Mouse (Mus musculus) embryonic facial prominence, embryonic 12.5 days (tissue): ENCODE results near the gene Tmprss13. TPM values are rescaled to one million over a fixed set of nuclear protein-coding genes. Genes with fewer than 3 reads are reported as not detected.

Experiments
- ATAC-seq: fragments of 200-750 bp; cut with Nextera tagmentation; 2 replicates; pipeline ENCODE4 v1.8.0; 2017; ENCODE audit not compliant: insufficient number of reproducible peaks, insufficient read depth, low FRiP score, low TSS enrichment
- H3K27ac ChIP-seq: fragments of 300-500 bp; sonication (generic); 2 replicates; pipeline ENCODE4 v1.5.1; 2016; ENCODE audit warnings: mild to moderate bottlenecking
- H3K27me3 ChIP-seq: fragments of 300-500 bp; sonication (generic); 2 replicates; pipeline ENCODE4 v1.6.1; 2016; ENCODE audit warnings: mild to moderate bottlenecking, moderate library complexity
- H3K36me3 ChIP-seq: fragments of 300-500 bp; sonication (generic); 2 replicates; pipeline ENCODE4 v1.6.1; 2016; ENCODE audit warnings: mild to moderate bottlenecking
- H3K4me1 ChIP-seq: fragments of 300-500 bp; sonication (generic); 2 replicates; pipeline ENCODE4 v1.6.1; 2016
- H3K4me2 ChIP-seq: fragments of 300-500 bp; sonication (generic); replicated peaks from 2 replicates; pipeline ENCODE4 v1.6.1; 2016; ENCODE audit warnings: mild to moderate bottlenecking, moderate library complexity
- H3K4me3 ChIP-seq: fragments of 300-500 bp; sonication (generic); 2 replicates; pipeline ENCODE4 v1.5.1; 2016; ENCODE audit warnings: mild to moderate bottlenecking
- H3K9ac ChIP-seq: fragments of 300-500 bp; sonication (generic); 2 replicates; pipeline ENCODE4 v1.6.1; 2016; ENCODE audit warnings: mild to moderate bottlenecking, moderate library complexity
- H3K9me3 ChIP-seq: fragments of 300-500 bp; sonication (generic); 2 replicates; pipeline ENCODE4 v1.6.1; 2016; ENCODE audit warnings: mild to moderate bottlenecking, moderate library complexity
- WGBS: fragments of 180-500 bp; shearing (Covaris S2); methylation state at CpG from one replicate; pipeline ENCODE4 v1.1.7; 2016; 5-methylcytosine and 5-hydroxymethylcytosine counted together
- polyA plus RNA-seq: library from polyadenylated mRNA; unstranded; fragments of >200 nt; fragmentation: Nextera tagmentation; extraction: Ambion mirVana; gene quantifications from 2 replicates; pipeline ENCODE4 v1.2.1, GENCODE M21; 2016

Gene Tmprss13
- polyA plus RNA-seq, 1 experiment from 2014 or later = 0.81 TPM

GRCm38 (mm10) chr9:45370117-45370561 lies 51.2 kb downstream of the Tmprss13 start, which contains the start of gene Fxyd6:
Fxyd6 (plus strand) TSS chr9:45370185.
- ATAC-seq = peak; percentile 61
- H3K4me3 ChIP-seq = peak within 1 kb of the TSS; percentile 66
- H3K9ac ChIP-seq = peak within 1 kb of the TSS; percentile 75
- 0% methylated on average over 28 of the region's 28 CpGs for WGBS
- no peaks in the 10 kb centered on the region for H3K27me3 ChIP-seq
- no peaks in the 10 kb centered on the region for H3K36me3 ChIP-seq
- H3K4me1 ChIP-seq = peaks cover 14% of the 10 kb centered on the region
- H3K9me3 ChIP-seq = no peaks in the 10 kb centered on the region
- peak within 1 kb of the TSS; percentile 48 for H3K27ac ChIP-seq
- peak within 1 kb of the TSS; percentile 76 for H3K4me2 ChIP-seq

- Histone ChIP-seq H3K9me3 (no peaks in the 10 kb centered on the region), H3K4me1 (peaks cover 14% of the 10 kb centered on the region), H3K27me3 (no peaks in the 10 kb centered on the region), H3K4me2 (peak overlapping the region; percentile 76), H3K27ac (peak overlapping the region; percentile 48), H3K9ac (peak overlapping the region; percentile 75), H3K36me3 (0 out of 2 replicates have a peak, but pooled peaks cover 1% of the 10 kb centered on the region), H3K4me3 (peak overlapping the region; percentile 66)
- ATAC-seq = no peak
- 2% methylated on average over 25 of the region's 25 CpGs for WGBS
These were observed 51.9 kb downstream of the Tmprss13 start for GRCm38 (mm10) chr9:45370616-45371336.

GRCm38 (mm10) chr9:45371337-45371707 lies 52.4 kb downstream of the Tmprss13 start:
- ATAC-seq = no peak
- Histone ChIP-seq H3K4me2 (peak overlapping the region; percentile 76), H3K4me1 (peaks cover 14% of the 10 kb centered on the region), H3K4me3 (peak overlapping the region; percentile 66), H3K9me3 (no peaks in the 10 kb centered on the region), H3K36me3 (0 out of 2 replicates have a peak, but pooled peaks cover 4% of the 10 kb centered on the region), H3K27me3 (no peaks in the 10 kb centered on the region), H3K27ac (no peak overlapping the region), H3K9ac (peak overlapping the region; percentile 75; the same call in 1 of the 2 replicates)
- WGBS = 23% methylated on average over 2 of the region's 2 CpGs

- Histone ChIP-seq H3K27ac (no peak overlapping the region), H3K4me2 (no peak overlapping the region), H3K4me3 (no peak overlapping the region), H3K36me3 (0 out of 2 replicates have a peak, but pooled peaks cover 4% of the 10 kb centered on the region), H3K4me1 (peaks cover 14% of the 10 kb centered on the region), H3K9me3 (no peaks in the 10 kb centered on the region), H3K9ac (no peak overlapping the region), H3K27me3 (no peaks in the 10 kb centered on the region)
- no peak for ATAC-seq
- WGBS = 65% methylated on average over 3 of the region's 3 CpGs
These were observed 55.0 kb downstream of the Tmprss13 start for GRCm38 (mm10) chr9:45373896-45374295.

- Histone ChIP-seq H3K4me3 (no peak overlapping the region), H3K36me3 (peaks cover 4% of the 10 kb centered on the region; the same call in 1 of the 2 replicates), H3K4me2 (no peak overlapping the region), H3K27ac (no peak overlapping the region), H3K9ac (no peak overlapping the region), H3K27me3 (no peaks in the 10 kb centered on the region), H3K4me1 (peaks cover 14% of the 10 kb centered on the region), H3K9me3 (no peaks in the 10 kb centered on the region)
- ATAC-seq = no peak
- WGBS = 82% methylated on average over 6 of the region's 6 CpGs
These were observed 56.1 kb downstream of the Tmprss13 start for GRCm38 (mm10) chr9:45374988-45375502.

GRCm38 (mm10) chr9:45376427-45376826 lies 57.5 kb downstream of the Tmprss13 start:
- H3K4me2 ChIP-seq = no peak overlapping the region
- 82% methylated on average over 4 of the region's 4 CpGs for WGBS
- peaks cover 6% of the 10 kb centered on the region; the same call in 1 of the 2 replicates for H3K36me3 ChIP-seq
- H3K27me3 ChIP-seq = no peaks in the 10 kb centered on the region
- H3K4me1 ChIP-seq = peaks cover 16% of the 10 kb centered on the region
- ATAC-seq = no peak
- no peak overlapping the region for H3K27ac ChIP-seq
- no peaks in the 10 kb centered on the region for H3K9me3 ChIP-seq
- no peak overlapping the region for H3K9ac ChIP-seq
- H3K4me3 ChIP-seq = no peak overlapping the region

GRCm38 (mm10) chr9:45376883-45377282 lies 58.0 kb downstream of the Tmprss13 start:
- Histone ChIP-seq H3K27ac (no peak overlapping the region), H3K4me2 (no peak overlapping the region), H3K4me1 (peaks cover 14% of the 10 kb centered on the region), H3K36me3 (peaks cover 6% of the 10 kb centered on the region; the same call in 1 of the 2 replicates), H3K9me3 (no peaks in the 10 kb centered on the region), H3K9ac (no peak overlapping the region), H3K27me3 (no peaks in the 10 kb centered on the region), H3K4me3 (no peak overlapping the region)
- no peak for ATAC-seq
- 92% methylated on average over 2 of the region's 2 CpGs for WGBS

GRCm38 (mm10) chr9:45380411-45381251 lies 61.7 kb downstream of the Tmprss13 start:
- Histone ChIP-seq H3K4me3 (no peak overlapping the region), H3K4me2 (no peak overlapping the region), H3K36me3 (peaks cover 6% of the 10 kb centered on the region; the same call in 1 of the 2 replicates), H3K9me3 (no peaks in the 10 kb centered on the region), H3K27me3 (no peaks in the 10 kb centered on the region), H3K27ac (no peak overlapping the region), H3K9ac (no peak overlapping the region), H3K4me1 (peaks cover 10% of the 10 kb centered on the region; the same call in 1 of the 2 replicates)
- WGBS = 59% methylated on average over 10 of the region's 10 CpGs
- ATAC-seq = no peak

GRCm38 (mm10) chr9:45382336-45382735 lies 63.4 kb downstream of the Tmprss13 start:
- Histone ChIP-seq H3K4me1 (peaks cover 10% of the 10 kb centered on the region; the same call in 1 of the 2 replicates), H3K9me3 (no peaks in the 10 kb centered on the region), H3K27me3 (no peaks in the 10 kb centered on the region), H3K9ac (no peak overlapping the region), H3K36me3 (peaks cover 2% of the 10 kb centered on the region; the same call in 1 of the 2 replicates), H3K4me3 (no peak overlapping the region), H3K4me2 (no peak overlapping the region), H3K27ac (no peak overlapping the region)
- 82% methylated on average over 5 of the region's 5 CpGs for WGBS
- no peak for ATAC-seq

GRCm38 (mm10) chr9:45382834-45383233 lies 63.9 kb downstream of the Tmprss13 start:
- 69% methylated on average over 5 of the region's 5 CpGs for WGBS
- Histone ChIP-seq H3K4me2 (no peak overlapping the region), H3K27me3 (no peaks in the 10 kb centered on the region), H3K4me1 (peaks cover 10% of the 10 kb centered on the region; the same call in 1 of the 2 replicates), H3K9ac (no peak overlapping the region), H3K36me3 (peaks cover 2% of the 10 kb centered on the region; the same call in 1 of the 2 replicates), H3K4me3 (no peak overlapping the region), H3K9me3 (no peaks in the 10 kb centered on the region), H3K27ac (no peak overlapping the region)
- no peak for ATAC-seq

- no peak overlapping the region for H3K4me2 ChIP-seq
- no peak overlapping the region for H3K4me3 ChIP-seq
- WGBS = 92% methylated on average over 6 of the region's 6 CpGs
- peaks cover 10% of the 10 kb centered on the region; the same call in 1 of the 2 replicates for H3K4me1 ChIP-seq
- H3K9me3 ChIP-seq = no peaks in the 10 kb centered on the region
- H3K9ac ChIP-seq = no peak overlapping the region
- H3K27me3 ChIP-seq = no peaks in the 10 kb centered on the region
- no peak for ATAC-seq
- H3K27ac ChIP-seq = no peak overlapping the region
- H3K36me3 ChIP-seq = peaks cover 2% of the 10 kb centered on the region; the same call in 1 of the 2 replicates
These were observed 65.0 kb downstream of the Tmprss13 start for GRCm38 (mm10) chr9:45383883-45384282.
